Mouse (Mus musculus) hindbrain, embryonic 10.5 days (tissue): ENCODE measurements around the gene Mrpl30. TPM values are rescaled to one million over a fixed set of nuclear protein-coding genes. Genes with fewer than 3 reads are reported as not detected.

Experiments
- DNase-seq: peaks from one replicate; pipeline ENCODE4 v3.0.0-alpha.2; 2017; ENCODE audit warnings: low spot score
- H3K27ac ChIP-seq: fragments of 300-500 bp; sonication (generic); 2 replicates; pipeline ENCODE4 v1.5.1; 2016; ENCODE audit warnings: mild to moderate bottlenecking, moderate library complexity
- H3K27me3 ChIP-seq: fragments of 300-500 bp; sonication (generic); 2 replicates; pipeline ENCODE4 v1.6.1; 2016; ENCODE audit warnings: mild to moderate bottlenecking; ENCODE audit not compliant: poor library complexity, insufficient read depth, severe bottlenecking
- H3K36me3 ChIP-seq: fragments of 300-500 bp; sonication (generic); 2 replicates; pipeline ENCODE4 v1.6.1; 2016; ENCODE audit warnings: mild to moderate bottlenecking, moderate library complexity
- H3K4me1 ChIP-seq: fragments of 300-500 bp; sonication (generic); replicated peaks from 2 replicates; pipeline ENCODE4 v1.6.1; 2016; ENCODE audit warnings: mild to moderate bottlenecking
- H3K4me3 ChIP-seq: fragments of 300-500 bp; sonication (generic); 2 replicates; pipeline ENCODE4 v1.5.1; 2016; ENCODE audit warnings: mild to moderate bottlenecking, moderate library complexity
- H3K9me3 ChIP-seq: fragments of 300-500 bp; sonication (generic); 2 replicates; pipeline ENCODE4 v1.6.1; 2016; ENCODE audit warnings: mild to moderate bottlenecking, moderate library complexity
- WGBS: fragments of 180-500 bp; shearing (Covaris S2); methylation state at CpG from one replicate; pipeline ENCODE4 v1.1.7; 2016; 5-methylcytosine and 5-hydroxymethylcytosine counted together
- polyA plus RNA-seq: library from polyadenylated mRNA; unstranded; fragments of >200 nt; fragmentation: Nextera tagmentation; extraction: Ambion mirVana; gene quantifications from 2 replicates; pipeline ENCODE4 v1.2.1, GENCODE M21; 2016

Gene Mrpl30
- polyA plus RNA-seq, 1 experiment from 2014 or later: 244 TPM

- Histone ChIP-seq H3K36me3 (no peaks in the 10 kb centered on the region), H3K4me3 (no peak overlapping the region), H3K9me3 (no peaks in the 10 kb centered on the region), H3K4me1 (no peaks in the 10 kb centered on the region), H3K27me3 (no peaks in the 10 kb centered on the region), H3K27ac (no peak overlapping the region)
- DNase-seq: no peak
- WGBS: 85% methylated on average over 13 of the region's 13 CpGs
Observed at GRCm38 (mm10) chr1:37917666-37918065, 27.4 kb downstream of the Mrpl30 start.

- WGBS: 86% methylated on average over 6 of the region's 6 CpGs
- no peaks in the 10 kb centered on the region for H3K27me3 ChIP-seq
Observed at GRCm38 (mm10) chr1:37918096-37918495, 27.8 kb downstream of the Mrpl30 start.

GRCm38 (mm10) chr1:37922536-37922935 lies 32.3 kb downstream of the Mrpl30 start:
- no peak for DNase-seq
- H3K36me3 ChIP-seq: no peaks in the 10 kb centered on the region
- no peaks in the 10 kb centered on the region for H3K4me1 ChIP-seq
- no peaks in the 10 kb centered on the region for H3K27me3 ChIP-seq
- no peak overlapping the region for H3K27ac ChIP-seq
- H3K9me3 ChIP-seq: no peaks in the 10 kb centered on the region
- 51% methylated on average over 8 of the region's 8 CpGs for WGBS
- H3K4me3 ChIP-seq: no peak overlapping the region

More at GRCm38 (mm10) chr1:37918096-37918495, 27.8 kb downstream of the Mrpl30 start:
- Histone ChIP-seq H3K4me3 (no peak overlapping the region), H3K9me3 (no peaks in the 10 kb centered on the region), H3K27ac (no peak overlapping the region), H3K4me1 (no peaks in the 10 kb centered on the region), H3K36me3 (no peaks in the 10 kb centered on the region)
- DNase-seq: no peak

GRCm38 (mm10) chr1:37925971-37926370 lies 35.7 kb downstream of the Mrpl30 start:
- Histone ChIP-seq H3K36me3 (no peaks in the 10 kb centered on the region), H3K9me3 (no peaks in the 10 kb centered on the region), H3K27ac (no peak overlapping the region), H3K4me3 (no peak overlapping the region), H3K4me1 (no peaks in the 10 kb centered on the region), H3K27me3 (no peaks in the 10 kb centered on the region)
- WGBS: 85% methylated on average over 8 of the region's 8 CpGs
- DNase-seq: no peak

- WGBS: 25% methylated on average over 3 of the region's 3 CpGs
- DNase-seq: no peak
- H3K27ac ChIP-seq: no peak overlapping the region
- no peak overlapping the region for H3K4me3 ChIP-seq
- H3K9me3 ChIP-seq: no peaks in the 10 kb centered on the region
- no peaks in the 10 kb centered on the region for H3K4me1 ChIP-seq
- no peaks in the 10 kb centered on the region for H3K36me3 ChIP-seq
- H3K27me3 ChIP-seq: no peaks in the 10 kb centered on the region
Observed at GRCm38 (mm10) chr1:37931806-37932205, 41.5 kb downstream of the Mrpl30 start.

Other genes starting within 250 kb of the Mrpl30 start
- gene 2010300C02Rik, start 170.4 kb upstream of the Mrpl30 start, polyA plus RNA-seq: 0.91 and 1.2 TPM in 2 replicates
- gene Tsga10, start 24.0 kb upstream of the Mrpl30 start, polyA plus RNA-seq: 12.4 and 14.5 TPM in 2 replicates
- 5.9 and 7.3 TPM in 2 replicates for gene Lipt1, start 18.7 kb upstream of the Mrpl30 start, polyA plus RNA-seq
- 19.8 and 24.2 TPM in 2 replicates for gene Mitd1, start 66 bp upstream of the Mrpl30 start, polyA plus RNA-seq
- gene Lyg2, start 26.0 kb downstream of the Mrpl30 start, polyA plus RNA-seq: not detected in 2 replicates
- not detected in 2 replicates for gene Lyg1, start 67.3 kb downstream of the Mrpl30 start, polyA plus RNA-seq
- gene Txndc9, start 107.4 kb downstream of the Mrpl30 start, polyA plus RNA-seq: 166 and 167 TPM in 2 replicates
- 16.4 and 25.6 TPM in 2 replicates for gene Eif5b, start 107.5 kb downstream of the Mrpl30 start, polyA plus RNA-seq
- gene Rev1, start 239.3 kb downstream of the Mrpl30 start, polyA plus RNA-seq: 32.4 and 32.6 TPM in 2 replicates